Mouse (Mus musculus): ENCODE data around the gene Gm10229. TPM values are rescaled to one million over a fixed set of nuclear protein-coding genes. Genes with fewer than 3 reads are reported as not detected.
"Not testable (repeated sequence)": the region's sequence is repeated elsewhere in the genome, so short reads cannot be mapped to it uniquely, and the experiment has no call there.

Gene Gm10229
- not detected in 2 replicates for polyA plus RNA-seq (2015; fragmentation: Nextera tagmentation; extraction: Ambion mirVana)

- not testable (repeated sequence) for H3K36me3 ChIP-seq (ENCODE audit: control insufficient read depth, insufficient read depth, low read length); H3K27ac ChIP-seq (replicated peaks); H3K9ac ChIP-seq (ENCODE audit: low read length); ATAC-seq (ENCODE audit: low FRiP score, low TSS enrichment); H3K9me3 ChIP-seq (ENCODE audit: control insufficient read depth, low read length); H3K4me2 ChIP-seq (replicated peaks; ENCODE audit: low read depth); H3K27me3 ChIP-seq (ENCODE audit: control insufficient read depth, insufficient read depth, low read length); H3K4me1 ChIP-seq (replicated peaks; ENCODE audit: control insufficient read depth, insufficient read depth); DNase-seq (ENCODE audit: low spot score); H3K4me3 ChIP-seq (ENCODE audit: low read depth, low read length)
- 76% methylated on average over 1 of the region's 3 CpGs for WGBS
These were observed at the start of gene Gm10229 for GRCm38 (mm10) chr16:89014984-89015383. Gm10229 (plus strand) TSS chr16:89015284.

GRCm38 (mm10) chr16:89010659-89011058 is 4.4 kb upstream of the Gm10229 start, which contains the start of gene Krtap22-2:
Krtap22-2 (minus strand) TSS chr16:89010759.
- H3K4me1 ChIP-seq (replicated peaks; ENCODE audit: control insufficient read depth, insufficient read depth): no peaks in the 10 kb centered on the region
- no peaks in the 10 kb centered on the region for H3K9me3 ChIP-seq (ENCODE audit: control insufficient read depth, low read length)
- 71% methylated on average over 5 of the region's 5 CpGs for WGBS
- no peak within 1 kb of the TSS for H3K4me3 ChIP-seq (ENCODE audit: low read depth, low read length)
- H3K9ac ChIP-seq (ENCODE audit: low read length): no peak within 1 kb of the TSS
- H3K4me2 ChIP-seq (replicated peaks; ENCODE audit: low read depth): no peak within 1 kb of the TSS
- no peaks in the 10 kb centered on the region for H3K27me3 ChIP-seq (ENCODE audit: control insufficient read depth, insufficient read depth, low read length)
- no peaks in the 10 kb centered on the region for H3K36me3 ChIP-seq (ENCODE audit: control insufficient read depth, insufficient read depth, low read length)
- TF ChIP-seq EP300 (optimal IDR thresholded peaks at IDR 0.05) (no peak), CTCF (IDR thresholded peaks at IDR 0.05; ENCODE audit: low read depth) (no peak)
- H3K27ac ChIP-seq (replicated peaks): no peak within 1 kb of the TSS
- no peak for ATAC-seq (ENCODE audit: low FRiP score, low TSS enrichment)
- no peak for DNase-seq (ENCODE audit: low spot score)

- Histone ChIP-seq H3K4me1 (replicated peaks; ENCODE audit: control insufficient read depth, insufficient read depth) (no peaks in the 10 kb centered on the region), H3K4me2 (replicated peaks; ENCODE audit: low read depth) (no peak overlapping the region), H3K36me3 (ENCODE audit: control insufficient read depth, insufficient read depth, low read length) (no peaks in the 10 kb centered on the region), H3K9me3 (ENCODE audit: control insufficient read depth, low read length) (no peaks in the 10 kb centered on the region), H3K4me3 (ENCODE audit: low read depth, low read length) (no peak overlapping the region), H3K27ac (replicated peaks) (no peak overlapping the region), H3K9ac (ENCODE audit: low read length) (no peak overlapping the region), H3K27me3 (ENCODE audit: control insufficient read depth, insufficient read depth, low read length) (no peaks in the 10 kb centered on the region)
- TF ChIP-seq EP300 (optimal IDR thresholded peaks at IDR 0.05) (no peak), CTCF (IDR thresholded peaks at IDR 0.05; ENCODE audit: low read depth) (no peak)
- ATAC-seq (ENCODE audit: low FRiP score, low TSS enrichment) (no peak), DNase-seq (ENCODE audit: low spot score) (no peak)
- 93% methylated on average over 3 of the region's 3 CpGs for WGBS
These were observed 1.1 kb upstream of the Gm10229 start for GRCm38 (mm10) chr16:89013973-89014372.

DNA sequence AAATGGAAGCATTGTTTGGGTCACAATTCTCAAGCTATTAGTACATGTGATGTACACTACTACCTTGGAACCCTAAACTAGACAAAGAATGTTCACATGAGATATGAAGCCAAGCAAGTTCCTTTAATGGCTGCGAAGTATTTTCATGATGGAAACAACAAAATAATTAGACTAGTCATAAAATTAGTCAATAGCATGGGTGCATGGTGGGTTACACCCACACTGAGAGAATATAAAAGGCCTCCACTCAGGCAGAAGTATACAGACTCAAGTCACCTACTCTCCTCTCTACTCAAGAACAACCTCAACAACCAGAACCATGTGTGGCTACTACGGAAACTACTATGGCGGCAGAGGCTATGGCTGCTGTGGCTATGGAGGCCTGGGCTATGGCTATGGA is 16.3 kb downstream of the Gm10229 start, which contains the start of gene Krtap6-1:
Gene Krtap6-1, plus strand, starts transcription at position 301 of the 400 bp plus-strand sequence.
- not testable (repeated sequence) for H3K27ac ChIP-seq (replicated peaks); ATAC-seq (ENCODE audit: low FRiP score, low TSS enrichment); H3K27me3 ChIP-seq (ENCODE audit: control insufficient read depth, insufficient read depth, low read length); H3K4me2 ChIP-seq (replicated peaks; ENCODE audit: low read depth); H3K9ac ChIP-seq (ENCODE audit: low read length); H3K4me3 ChIP-seq (ENCODE audit: low read depth, low read length); H3K9me3 ChIP-seq (ENCODE audit: control insufficient read depth, low read length); DNase-seq (ENCODE audit: low spot score); H3K36me3 ChIP-seq (ENCODE audit: control insufficient read depth, insufficient read depth, low read length); H3K4me1 ChIP-seq (replicated peaks; ENCODE audit: control insufficient read depth, insufficient read depth)
- 86% methylated on average over 3 of the region's 3 CpGs for WGBS

DNA sequence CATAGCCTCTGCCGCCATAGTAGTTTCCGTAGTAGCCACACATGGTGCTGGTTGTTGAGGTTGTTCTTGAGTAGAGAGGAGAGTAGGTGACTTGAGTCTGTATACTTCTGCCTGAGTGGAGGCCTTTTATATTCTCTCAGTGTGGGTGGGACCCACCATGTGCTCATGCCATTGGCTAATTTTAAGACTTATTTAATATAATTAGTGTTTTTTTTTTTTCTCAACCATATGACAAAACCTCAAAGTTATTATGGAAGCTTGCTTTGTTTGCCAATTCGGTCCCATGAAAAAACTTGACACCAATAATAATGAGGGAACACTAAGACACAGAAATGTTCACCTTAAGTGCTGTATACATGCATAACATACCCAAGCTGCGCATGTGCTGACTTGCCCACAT is 26.3 kb downstream of the Gm10229 start, which contains the start of gene Gm10228:
Gene Gm10228, minus strand, starts transcription at position 101 of the 400 bp plus-strand sequence.
- DNase-seq (ENCODE audit: low spot score); H3K27me3 ChIP-seq (ENCODE audit: control insufficient read depth, insufficient read depth, low read length); H3K36me3 ChIP-seq (ENCODE audit: control insufficient read depth, insufficient read depth, low read length); H3K9me3 ChIP-seq (ENCODE audit: control insufficient read depth, low read length); H3K4me3 ChIP-seq (ENCODE audit: low read depth, low read length); H3K27ac ChIP-seq (replicated peaks); H3K4me1 ChIP-seq (replicated peaks; ENCODE audit: control insufficient read depth, insufficient read depth); H3K4me2 ChIP-seq (replicated peaks; ENCODE audit: low read depth); ATAC-seq (ENCODE audit: low FRiP score, low TSS enrichment); H3K9ac ChIP-seq (ENCODE audit: low read length): not testable (repeated sequence)
- WGBS: 84% methylated on average over 2 of the region's 4 CpGs

DNA sequence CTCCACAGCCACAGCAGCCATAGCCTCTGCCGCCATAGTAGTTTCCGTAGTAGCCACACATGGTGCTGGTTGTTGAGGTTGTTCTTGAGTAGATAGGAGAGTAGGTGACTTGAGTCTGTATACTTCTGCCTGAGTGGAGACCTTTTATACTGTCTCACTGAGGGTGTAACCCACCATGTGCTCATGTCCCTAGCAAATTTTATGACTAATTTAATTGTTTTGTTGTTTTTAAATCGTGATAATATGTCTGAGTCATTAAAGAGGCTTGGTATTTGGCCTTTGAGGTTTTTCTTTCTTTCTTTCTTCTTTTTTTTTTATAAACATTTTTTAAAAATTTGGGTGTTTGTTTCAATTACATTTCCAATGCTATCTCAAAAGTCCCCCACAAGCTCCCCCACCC is 32.7 kb downstream of the Gm10229 start, which contains the start of gene Krtap6-5:
Gene Krtap6-5, minus strand, starts transcription at position 101 of the 400 bp plus-strand sequence.
- H3K4me3 ChIP-seq (ENCODE audit: low read depth, low read length): no peak within 1 kb of the TSS
- no peak within 1 kb of the TSS for H3K4me2 ChIP-seq (replicated peaks; ENCODE audit: low read depth)
- no peaks in the 10 kb centered on the region for H3K9me3 ChIP-seq (ENCODE audit: control insufficient read depth, low read length)
- no peaks in the 10 kb centered on the region for H3K27me3 ChIP-seq (ENCODE audit: control insufficient read depth, insufficient read depth, low read length)
- H3K27ac ChIP-seq (replicated peaks): no peak within 1 kb of the TSS
- H3K9ac ChIP-seq (ENCODE audit: low read length): no peak within 1 kb of the TSS
- 80% methylated on average over 3 of the region's 3 CpGs for WGBS
- ATAC-seq (ENCODE audit: low FRiP score, low TSS enrichment) (no peak), DNase-seq (ENCODE audit: low spot score) (no peak)
- TF ChIP-seq EP300 (optimal IDR thresholded peaks at IDR 0.05) (no peak), CTCF (IDR thresholded peaks at IDR 0.05; ENCODE audit: low read depth) (no peak)
- H3K36me3 ChIP-seq (ENCODE audit: control insufficient read depth, insufficient read depth, low read length): no peaks in the 10 kb centered on the region
- H3K4me1 ChIP-seq (replicated peaks; ENCODE audit: control insufficient read depth, insufficient read depth): no peaks in the 10 kb centered on the region

DNA sequence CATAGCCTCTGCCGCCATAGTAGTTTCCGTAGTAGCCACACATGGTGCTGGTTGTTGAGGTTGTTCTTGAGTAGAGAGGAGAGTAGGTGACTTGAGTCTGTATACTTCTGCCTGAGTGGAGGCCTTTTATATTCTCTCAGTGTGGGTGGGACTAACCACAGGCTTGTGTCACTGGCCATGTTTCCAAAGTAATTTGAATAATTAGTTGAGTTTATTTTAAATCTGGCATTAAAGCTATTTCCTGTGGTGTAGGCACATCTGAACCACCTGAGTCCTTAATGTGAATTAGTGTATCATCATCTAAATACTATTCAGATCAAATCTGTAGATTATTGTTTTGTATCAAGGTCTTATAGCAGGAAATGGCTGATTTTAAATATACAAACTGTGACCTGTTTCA is 48.8 kb downstream of the Gm10229 start, which contains the start of gene 1110025L11Rik:
Gene 1110025L11Rik, minus strand, starts transcription at position 101 of the 400 bp plus-strand sequence.
- H3K4me2 ChIP-seq (replicated peaks; ENCODE audit: low read depth); H3K9me3 ChIP-seq (ENCODE audit: control insufficient read depth, low read length); H3K27me3 ChIP-seq (ENCODE audit: control insufficient read depth, insufficient read depth, low read length); H3K4me3 ChIP-seq (ENCODE audit: low read depth, low read length); H3K36me3 ChIP-seq (ENCODE audit: control insufficient read depth, insufficient read depth, low read length); H3K27ac ChIP-seq (replicated peaks); ATAC-seq (ENCODE audit: low FRiP score, low TSS enrichment); H3K4me1 ChIP-seq (replicated peaks; ENCODE audit: control insufficient read depth, insufficient read depth); H3K9ac ChIP-seq (ENCODE audit: low read length); DNase-seq (ENCODE audit: low spot score): not testable (repeated sequence)
- WGBS: no CpG with 5 or more reads among the region's 2 CpGs

All from stomach, postnatal 0 days (tissue).